Mouse (Mus musculus): ENCODE data around the gene Klrc1. TPM values are rescaled to one million over a fixed set of nuclear protein-coding genes. Genes with fewer than 3 reads are reported as not detected.

Klrc1 gene
- 0.90 TPM for polyA plus RNA-seq (2014; fragmentation: Illumina TruSeq; extraction: RNeasy Lipid Tissue Mini Kit (QIAGEN cat#74804); ENCODE audit: low read depth, low replicate concordance)

GRCm38 (mm10) chr6:129678873-129679272 is at the start of gene Klrc1:
TSS of gene Klrc1 (minus strand) at chr6:129678973.

GRCm38 (mm10) chr6:129717032-129717431 is 38.3 kb upstream of the Klrc1 start, which contains the start of gene Klri1:
TSS of gene Klri1 (minus strand) at chr6:129717132.

GRCm38 (mm10) chr6:129660589-129660988 is 18.2 kb downstream of the Klrc1 start, which contains the start of gene Klrc2:
TSS of gene Klrc2 (minus strand) at chr6:129660689.

GRCm38 (mm10) chr6:129643237-129643636 is 35.5 kb downstream of the Klrc1 start, which contains the start of gene Klrc3:
TSS of gene Klrc3 (minus strand) at chr6:129643337.

GRCm38 (mm10) chr6:129623735-129624134 is 55.0 kb downstream of the Klrc1 start, which contains the start of gene Klrk1:
TSS of gene Klrk1 (minus strand) at chr6:129623864.

Other genes starting within 250 kb of the Klrc1 start
- 2.4 TPM for gene Clec1a, start 227.0 kb downstream of the Klrc1 start, polyA plus RNA-seq (2014; fragmentation: Illumina TruSeq; extraction: RNeasy Lipid Tissue Mini Kit (QIAGEN cat#74804); ENCODE audit: low read depth, low replicate concordance)
- 0.11 TPM for gene Olr1, start 171.8 kb downstream of the Klrc1 start, polyA plus RNA-seq (2014; fragmentation: Illumina TruSeq; extraction: RNeasy Lipid Tissue Mini Kit (QIAGEN cat#74804); ENCODE audit: low read depth, low replicate concordance)
- gene Tmem52b, start 166.4 kb downstream of the Klrc1 start, polyA plus RNA-seq (2014; fragmentation: Illumina TruSeq; extraction: RNeasy Lipid Tissue Mini Kit (QIAGEN cat#74804); ENCODE audit: low read depth, low replicate concordance), result not detected
- 145 TPM for gene Gabarapl1, start 145.8 kb downstream of the Klrc1 start, polyA plus RNA-seq (2014; fragmentation: Illumina TruSeq; extraction: RNeasy Lipid Tissue Mini Kit (QIAGEN cat#74804); ENCODE audit: low read depth, low replicate concordance)
- gene Klre1, start 101.1 kb downstream of the Klrc1 start, polyA plus RNA-seq (2014; fragmentation: Illumina TruSeq; extraction: RNeasy Lipid Tissue Mini Kit (QIAGEN cat#74804); ENCODE audit: low read depth, low replicate concordance), result 0.77 TPM
- 4.5 TPM for gene Klrd1, start 87.2 kb downstream of the Klrc1 start, polyA plus RNA-seq (2014; fragmentation: Illumina TruSeq; extraction: RNeasy Lipid Tissue Mini Kit (QIAGEN cat#74804); ENCODE audit: low read depth, low replicate concordance)
- gene Klrk1, start 55.1 kb downstream of the Klrc1 start, polyA plus RNA-seq (2014; fragmentation: Illumina TruSeq; extraction: RNeasy Lipid Tissue Mini Kit (QIAGEN cat#74804); ENCODE audit: low read depth, low replicate concordance), result 5.4 TPM
- not detected for gene Klrc3, start 35.6 kb downstream of the Klrc1 start, polyA plus RNA-seq (2014; fragmentation: Illumina TruSeq; extraction: RNeasy Lipid Tissue Mini Kit (QIAGEN cat#74804); ENCODE audit: low read depth, low replicate concordance)
- gene Klrc2, start 18.3 kb downstream of the Klrc1 start, polyA plus RNA-seq (2014; fragmentation: Illumina TruSeq; extraction: RNeasy Lipid Tissue Mini Kit (QIAGEN cat#74804); ENCODE audit: low read depth, low replicate concordance), result 0.40 TPM
- gene Klri1, start 38.2 kb upstream of the Klrc1 start, polyA plus RNA-seq (2014; fragmentation: Illumina TruSeq; extraction: RNeasy Lipid Tissue Mini Kit (QIAGEN cat#74804); ENCODE audit: low read depth, low replicate concordance), result not detected
- gene Klri2, start 61.5 kb upstream of the Klrc1 start, polyA plus RNA-seq (2014; fragmentation: Illumina TruSeq; extraction: RNeasy Lipid Tissue Mini Kit (QIAGEN cat#74804); ENCODE audit: low read depth, low replicate concordance), result 0.19 TPM
- not detected for gene Gm156, start 105.3 kb upstream of the Klrc1 start, polyA plus RNA-seq (2014; fragmentation: Illumina TruSeq; extraction: RNeasy Lipid Tissue Mini Kit (QIAGEN cat#74804); ENCODE audit: low read depth, low replicate concordance)
- not detected for gene Gm17631, start 183.7 kb upstream of the Klrc1 start, polyA plus RNA-seq (2014; fragmentation: Illumina TruSeq; extraction: RNeasy Lipid Tissue Mini Kit (QIAGEN cat#74804); ENCODE audit: low read depth, low replicate concordance)
- gene Klra17, start 197.7 kb upstream of the Klrc1 start, polyA plus RNA-seq (2014; fragmentation: Illumina TruSeq; extraction: RNeasy Lipid Tissue Mini Kit (QIAGEN cat#74804); ENCODE audit: low read depth, low replicate concordance), result not detected
- not detected for gene Klra5, start 238.7 kb upstream of the Klrc1 start, polyA plus RNA-seq (2014; fragmentation: Illumina TruSeq; extraction: RNeasy Lipid Tissue Mini Kit (QIAGEN cat#74804); ENCODE audit: low read depth, low replicate concordance)